Mouse (Mus musculus): Measurements from ENCODE around the gene Ttc23l. TPM values are rescaled to one million over a fixed set of nuclear protein-coding genes. Genes with fewer than 3 reads are reported as not detected.
A peak's percentile ranks its signal among the peaks of the same experiment; 100 is the strongest.
"Not testable (repeated sequence)": the region's sequence is repeated elsewhere in the genome, so short reads cannot be mapped to it uniquely, and the experiment has no call there.

The Ttc23l gene
- total RNA-seq (2021): not detected
- long read RNA-seq, experiment 1: 0 reads
- long read RNA-seq, experiment 2: 0 reads

DNA sequence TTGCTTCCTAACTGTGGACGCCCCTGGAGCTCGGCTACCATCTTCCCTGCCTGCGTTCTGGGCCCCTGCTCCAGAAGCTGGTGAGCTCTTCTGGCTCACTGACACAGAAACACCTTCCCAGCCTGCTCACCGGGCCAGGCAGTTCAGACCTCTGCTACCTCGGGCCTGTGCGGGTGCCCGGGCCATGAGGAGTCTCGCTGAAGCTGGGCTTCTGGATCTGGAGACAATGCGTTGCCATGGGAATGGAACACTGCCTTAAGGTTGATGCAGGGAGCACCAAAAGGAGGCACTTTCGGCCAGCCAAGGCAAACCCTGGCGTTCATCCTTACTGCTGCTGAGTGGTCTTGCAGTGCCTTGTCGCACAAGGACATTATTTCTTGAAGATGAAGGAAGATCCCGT, at the start of gene Ttc23l:
TSS of gene Ttc23l (minus strand) at position 204 of the 400 bp plus-strand sequence.
- intact Hi-C loops (cut with DNase I): no loop called here

GRCm38 (mm10) chr15:10599413-10599812, 40.9 kb upstream of the Ttc23l start:
- DNase-seq: no peak
- intact Hi-C loops (cut with DNase I): no loop called here

More for the DNA sequence above, at the start of gene Ttc23l:
- no peak for DNase-seq

DNA sequence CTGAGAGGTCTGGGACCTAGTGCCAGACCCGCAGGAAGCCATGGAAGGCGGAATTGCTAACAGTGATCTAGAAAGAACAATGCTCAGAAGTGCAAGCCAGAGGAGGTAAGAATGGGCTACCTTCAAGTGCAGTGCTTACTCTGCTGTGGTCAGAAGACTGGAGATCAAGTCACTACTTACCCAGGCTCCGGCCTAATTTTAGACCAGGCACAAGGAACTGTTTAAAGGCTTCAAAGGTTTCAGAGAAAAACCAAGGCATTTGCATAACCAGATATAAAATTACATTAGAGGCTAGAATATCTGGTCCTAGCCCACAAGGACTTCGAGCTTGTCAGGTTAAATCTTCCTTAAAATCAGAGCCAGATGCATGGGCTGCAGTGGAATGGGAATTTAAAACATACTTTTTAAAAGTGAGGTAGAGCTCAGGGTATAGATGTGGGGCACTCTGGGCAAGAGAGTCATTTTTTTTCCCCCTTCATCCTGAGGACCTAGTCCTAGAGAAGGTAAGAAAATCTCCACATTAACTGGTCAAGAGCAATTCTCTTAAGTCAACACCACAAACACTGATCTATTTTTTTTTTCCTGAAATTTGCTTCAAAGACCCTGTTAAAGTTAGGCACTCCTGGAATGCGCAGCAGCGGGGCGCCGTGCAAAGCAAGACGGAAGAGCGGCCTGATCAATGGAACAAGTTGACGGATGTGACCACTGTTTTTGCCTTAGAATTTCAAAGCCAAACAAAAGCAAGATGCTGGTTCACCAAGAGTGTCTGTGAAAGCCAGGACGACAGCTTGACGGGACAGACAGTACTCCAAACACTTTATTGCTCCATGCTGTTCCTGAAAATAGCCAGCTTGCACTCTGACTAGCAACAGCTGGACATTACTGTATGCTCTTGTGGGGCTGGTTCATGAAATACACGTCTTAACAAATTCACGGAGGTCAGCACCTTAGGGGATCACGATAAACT, 40.1 kb upstream of the Ttc23l start:
- DNase-seq: no peak
- intact Hi-C loops (cut with DNase I): no loop called here

DNA sequence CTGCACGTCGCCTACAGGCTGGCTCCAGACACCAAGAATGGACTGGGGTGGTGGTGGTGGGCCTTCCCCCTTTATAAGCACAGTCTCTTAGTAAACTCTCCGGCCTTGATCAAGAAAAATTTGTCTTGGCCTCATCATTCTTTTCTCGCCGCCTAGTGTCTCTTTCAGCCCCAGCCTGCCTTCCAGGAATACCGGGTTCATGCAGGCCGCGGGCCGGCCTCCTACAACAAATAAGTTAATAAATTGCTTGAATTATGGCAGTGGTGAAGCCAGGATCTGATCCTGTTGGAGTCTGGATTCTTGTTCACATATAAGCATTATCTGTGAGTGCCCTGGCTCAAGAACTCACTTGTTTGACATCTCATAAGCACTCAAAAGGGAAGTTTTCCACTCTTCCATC, 38.4 kb upstream of the Ttc23l start:
- intact Hi-C loops (cut with DNase I): no loop called here
- DNase-seq: no peak

DNA sequence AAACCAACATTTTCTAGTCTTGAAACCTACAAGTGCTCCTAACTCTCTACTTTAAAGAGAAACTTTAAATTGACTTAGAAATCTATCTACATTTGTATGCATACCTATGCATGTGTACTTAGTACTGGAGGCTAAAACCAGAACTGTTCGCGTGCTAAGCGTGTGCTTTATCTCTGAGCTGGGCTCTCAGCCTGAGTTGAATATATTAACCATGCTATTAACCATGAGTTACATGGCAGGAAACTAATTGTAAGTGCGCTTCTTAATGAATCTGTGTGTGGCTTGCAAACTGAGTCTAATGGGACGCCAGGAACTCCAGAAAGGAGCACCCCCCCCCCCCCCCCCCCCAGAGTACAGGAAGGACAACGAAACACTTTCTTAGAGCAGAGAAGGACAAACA, 36.9 kb upstream of the Ttc23l start:
- no peak for DNase-seq
- intact Hi-C loops (cut with DNase I): no loop called here

DNA sequence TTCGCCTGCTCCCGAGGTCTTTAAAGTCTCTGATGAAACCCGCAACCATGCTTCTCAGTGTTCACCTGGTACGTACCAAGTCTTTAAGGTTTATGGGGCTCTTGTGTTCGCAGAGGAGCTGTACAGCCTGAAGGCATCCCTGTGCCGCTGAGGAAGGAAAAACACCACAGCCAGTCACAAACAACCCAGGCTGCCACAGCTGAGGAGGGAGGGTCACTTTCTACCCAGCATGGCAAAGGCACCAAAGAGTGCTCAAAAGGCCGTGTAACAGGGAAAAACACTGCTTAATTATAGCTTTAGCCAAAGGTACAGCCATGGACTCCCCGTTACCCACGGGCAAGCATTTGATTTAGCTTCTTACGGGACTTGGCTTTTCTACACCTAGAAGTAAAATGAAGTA, 36.4 kb upstream of the Ttc23l start:
- intact Hi-C loops (cut with DNase I): no loop called here
- DNase-seq: no peak

DNA sequence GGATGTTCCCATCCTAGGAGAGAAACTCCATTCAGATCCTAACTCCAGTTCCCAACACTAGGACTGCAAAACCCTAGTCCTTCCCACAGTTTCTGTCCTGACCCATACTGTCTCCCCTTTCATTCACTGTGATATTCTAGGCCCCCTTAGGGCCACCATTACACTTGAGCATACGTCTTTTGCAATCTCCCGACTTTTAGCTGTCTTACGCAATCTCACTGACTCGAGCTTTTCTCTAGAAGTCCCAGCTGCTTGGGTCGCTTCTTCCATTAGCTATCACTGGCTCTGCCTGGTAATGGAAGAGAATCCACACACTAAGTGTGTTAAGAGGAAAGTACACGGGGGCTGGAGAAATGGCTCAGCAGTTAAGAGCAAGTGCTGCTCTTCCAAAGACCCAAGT, 34.6 kb upstream of the Ttc23l start:
- intact Hi-C loops (cut with DNase I): no loop called here
- no peak for DNase-seq

DNA sequence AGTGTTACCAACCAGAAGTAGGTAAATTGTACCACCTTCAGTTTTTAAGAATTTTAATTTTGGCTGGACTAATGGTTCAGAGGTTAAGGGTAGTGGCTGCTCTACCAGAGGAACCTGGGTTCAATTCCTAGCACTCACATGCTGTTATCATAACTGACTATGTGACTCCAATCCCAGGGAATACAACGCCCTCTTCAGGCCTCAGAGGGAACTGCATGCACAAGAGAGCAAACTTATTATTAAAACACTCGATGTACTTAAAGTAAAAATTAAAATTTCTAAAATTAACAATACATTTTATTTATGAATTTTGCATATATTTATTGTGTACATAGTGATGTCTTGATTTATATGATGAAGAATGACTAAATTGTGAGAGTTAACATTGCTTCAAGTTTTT, 28.1 kb upstream of the Ttc23l start:
- intact Hi-C loops (cut with DNase I): no loop called here
- no peak for DNase-seq

DNA sequence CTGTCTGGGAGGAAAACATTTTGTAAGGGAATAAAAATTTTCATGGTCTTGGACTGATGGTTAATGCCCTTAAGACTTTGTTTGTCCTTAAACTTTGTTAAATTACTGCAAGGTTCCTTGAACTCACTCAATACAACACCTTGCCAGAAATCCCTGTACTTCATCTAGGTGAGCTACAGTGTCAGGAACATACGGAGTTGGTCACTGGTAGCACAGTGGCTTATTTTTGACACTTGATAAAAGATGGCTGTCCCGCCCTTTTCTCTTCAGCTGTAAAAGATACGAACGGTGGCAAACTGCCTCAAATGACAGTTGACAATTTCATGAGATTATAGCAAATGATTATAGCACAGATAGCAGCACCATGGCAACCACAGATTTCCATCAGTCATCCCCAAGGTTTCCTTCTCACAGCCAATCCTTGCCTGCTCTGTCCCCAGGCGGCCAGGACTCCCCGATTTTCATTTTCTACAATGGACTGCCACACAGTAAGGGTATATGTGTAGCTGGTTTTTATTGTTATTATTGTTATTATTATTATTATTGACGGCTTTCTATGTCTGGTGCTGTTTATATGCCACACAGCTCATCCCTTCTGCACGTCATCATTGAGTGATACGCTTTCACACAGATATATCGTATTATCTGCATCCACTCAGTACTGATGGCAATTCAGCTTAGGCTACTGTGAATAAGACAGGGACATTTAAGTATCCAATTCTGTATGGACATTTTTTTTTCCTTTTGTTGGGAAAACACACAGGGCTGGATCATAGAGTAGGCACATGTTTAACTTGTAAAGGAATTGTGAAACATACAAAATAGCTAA, 26.1 kb upstream of the Ttc23l start:
- intact Hi-C loops (cut with DNase I): no loop called here
- DNase-seq: no peak

DNA sequence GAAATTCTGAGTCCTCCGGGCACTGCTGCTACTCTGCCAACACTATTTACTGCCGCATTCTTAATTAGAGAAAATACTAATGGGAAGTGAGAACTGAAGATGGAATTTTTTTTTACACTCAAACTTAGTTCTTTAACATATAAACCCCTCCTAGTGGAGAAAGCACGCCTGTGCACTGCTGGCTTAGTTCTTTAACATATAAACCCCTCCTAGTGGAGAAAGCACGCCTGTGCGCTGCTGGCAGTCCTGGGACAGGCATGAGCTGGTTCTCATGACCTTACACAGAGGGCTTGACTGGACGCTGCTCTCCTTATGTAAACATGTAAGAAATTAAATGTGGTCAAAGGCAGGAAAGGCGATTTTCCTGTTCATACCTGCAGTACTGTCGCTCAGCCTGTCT, 24.9 kb upstream of the Ttc23l start:
- intact Hi-C loops (cut with DNase I): no loop called here
- peak in 1 of 2 experiments; percentile 33 for DNase-seq

GRCm38 (mm10) chr15:10579159-10579558, 20.7 kb upstream of the Ttc23l start:
- DNase-seq: no peak
- intact Hi-C loops (cut with DNase I): no loop called here

DNA sequence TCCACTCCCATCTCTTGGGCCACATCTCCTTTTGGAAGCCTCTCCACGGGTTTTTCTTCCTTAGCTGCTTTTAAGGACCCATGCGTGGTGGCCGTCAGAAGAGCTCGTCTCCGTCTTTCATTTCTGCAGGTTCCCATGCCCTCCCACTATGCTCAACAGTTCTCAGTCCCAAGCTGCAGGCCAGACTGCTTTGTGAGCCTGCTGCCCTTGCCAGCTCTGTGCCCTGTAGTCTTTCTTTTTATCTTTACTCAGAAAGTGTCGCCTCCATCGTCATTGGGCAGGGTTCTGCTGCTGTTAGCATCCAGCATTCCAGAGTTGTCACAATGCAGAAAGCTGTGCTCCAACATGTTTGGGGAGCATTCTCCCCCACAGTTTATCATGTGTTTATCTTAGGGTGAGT, 8.0 kb upstream of the Ttc23l start:
- DNase-seq: no peak

DNA sequence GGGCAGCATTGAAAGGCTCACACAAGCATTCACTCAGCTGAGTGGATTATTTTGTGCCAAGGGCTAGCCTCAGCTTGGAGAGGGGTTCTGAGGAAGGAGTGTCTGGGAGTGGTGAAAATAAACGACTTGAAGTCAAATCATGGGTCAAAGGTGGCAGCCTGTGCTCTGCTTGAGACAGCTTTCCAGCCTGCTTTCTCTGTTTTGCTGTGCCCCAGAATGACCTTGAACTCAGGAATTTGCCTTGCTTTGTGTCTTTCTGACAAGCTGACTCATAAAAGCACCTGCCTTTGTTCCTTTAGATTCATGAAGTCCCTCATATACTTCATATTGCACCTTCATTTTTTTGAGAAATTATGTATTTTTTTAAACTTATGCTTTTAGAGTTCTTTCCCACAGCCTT, 5.7 kb upstream of the Ttc23l start:
- intact Hi-C loops (cut with DNase I): no loop called here
- DNase-seq: no peak

More for the DNA sequence above, 8.0 kb upstream of the Ttc23l start:
- intact Hi-C loops (cut with DNase I): no loop called here

GRCm38 (mm10) chr15:10562281-10562680, 3.8 kb upstream of the Ttc23l start:
- DNase-seq: no peak
- intact Hi-C loops (cut with DNase I): no loop called here

DNA sequence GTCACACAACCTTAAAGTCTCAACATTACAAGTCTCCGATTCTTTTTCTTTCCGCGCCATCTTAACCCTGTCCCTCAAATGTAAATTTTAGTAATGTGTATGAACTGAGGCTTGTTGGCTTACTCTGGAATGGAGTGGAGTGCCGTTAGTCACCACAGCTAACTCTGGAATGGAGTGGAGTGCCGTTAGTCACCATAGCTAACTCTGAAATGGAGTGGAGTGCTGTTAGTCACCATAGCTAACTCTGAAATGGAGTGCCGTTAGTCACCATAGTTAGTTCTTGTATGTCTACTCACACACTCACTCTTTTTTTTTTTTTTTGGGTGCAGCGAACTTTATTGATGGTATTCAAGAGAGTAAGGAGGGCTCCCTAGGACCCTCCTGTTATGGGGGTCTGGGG, 1.5 kb upstream of the Ttc23l start:
- intact Hi-C loops (cut with DNase I): no loop called here
- no peak for DNase-seq

DNA sequence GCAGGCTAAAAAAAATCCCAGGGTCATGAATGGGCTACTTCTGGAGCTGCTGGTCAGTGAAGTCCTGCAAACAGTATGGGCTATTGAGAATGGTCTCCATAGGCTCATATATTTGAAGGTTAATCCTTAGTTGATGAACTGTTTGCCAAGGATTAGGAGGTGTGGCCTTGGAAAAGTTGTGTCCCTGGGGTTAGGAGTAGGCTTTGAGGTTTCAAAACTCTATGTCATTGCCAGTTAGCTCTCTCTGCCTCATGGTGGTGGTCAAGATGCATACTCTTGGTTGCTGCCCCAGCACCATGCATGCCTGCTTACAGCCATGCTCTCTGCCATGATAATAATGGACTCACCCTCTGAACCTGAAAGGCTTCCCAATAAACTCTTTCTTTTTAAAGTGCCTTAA, 4.1 kb downstream of the Ttc23l start:
- intact Hi-C loops (cut with DNase I): no loop called here
- DNase-seq: no peak

DNA sequence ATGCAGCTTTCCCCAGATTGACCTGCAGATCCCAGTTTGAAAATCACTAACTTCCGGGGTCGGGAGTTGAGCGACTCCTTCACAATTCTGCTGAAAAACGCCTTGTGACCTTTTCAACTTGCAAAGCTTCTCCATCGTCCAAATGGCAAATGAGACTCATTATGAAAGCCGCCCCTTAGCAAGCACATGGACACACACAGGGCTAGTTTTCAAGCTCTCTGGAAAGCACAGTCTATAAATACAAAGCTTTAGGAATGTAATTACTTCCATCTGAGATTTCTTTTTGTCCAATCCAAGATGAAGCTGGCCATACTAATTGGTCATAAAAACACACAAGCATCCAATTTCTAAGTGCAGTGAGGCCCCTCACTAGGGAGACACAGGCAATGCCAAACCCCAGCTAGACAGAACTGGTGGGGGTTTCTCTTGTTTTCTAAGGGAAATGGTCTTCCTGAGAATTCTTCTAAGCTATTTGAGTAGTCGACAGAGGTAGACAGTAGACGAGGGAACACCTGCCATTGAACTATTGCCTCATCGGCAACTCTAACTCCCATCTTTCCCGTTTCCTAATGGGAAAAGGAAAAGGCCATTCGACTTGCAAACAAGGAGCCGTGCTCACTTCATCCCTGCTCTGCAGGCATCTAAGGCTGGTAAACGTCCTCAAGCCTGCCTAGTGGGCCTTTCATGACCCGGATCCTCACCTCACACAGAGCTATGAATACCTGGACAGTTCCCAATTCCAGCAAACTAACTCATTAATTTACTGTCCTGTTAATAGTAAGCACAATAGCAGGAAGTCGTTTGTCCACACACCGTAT, 18.0 kb downstream of the Ttc23l start:
- no peak for DNase-seq
- intact Hi-C loops (cut with DNase I): no loop called here

DNA sequence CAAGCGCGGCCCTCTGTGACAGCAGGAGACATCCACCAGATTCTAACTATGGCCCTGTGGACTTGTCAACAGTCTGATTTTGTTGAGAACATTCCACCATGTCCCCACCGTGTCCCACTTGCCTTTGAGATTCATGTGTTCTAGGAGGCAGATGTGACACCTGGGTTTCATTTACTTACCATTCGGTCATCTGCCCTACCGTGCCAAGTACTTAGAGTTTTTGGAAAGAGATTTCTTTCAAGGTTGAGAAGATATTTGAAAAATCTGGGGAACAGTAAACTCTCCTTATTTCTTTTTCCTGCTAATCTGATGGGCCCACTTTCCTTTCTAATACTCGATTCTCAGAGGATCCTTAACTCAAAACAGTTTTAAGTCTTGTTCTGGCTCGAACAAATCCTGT, 22.5 kb downstream of the Ttc23l start:
- intact Hi-C loops (cut with DNase I): no loop called here
- DNase-seq: no peak

DNA sequence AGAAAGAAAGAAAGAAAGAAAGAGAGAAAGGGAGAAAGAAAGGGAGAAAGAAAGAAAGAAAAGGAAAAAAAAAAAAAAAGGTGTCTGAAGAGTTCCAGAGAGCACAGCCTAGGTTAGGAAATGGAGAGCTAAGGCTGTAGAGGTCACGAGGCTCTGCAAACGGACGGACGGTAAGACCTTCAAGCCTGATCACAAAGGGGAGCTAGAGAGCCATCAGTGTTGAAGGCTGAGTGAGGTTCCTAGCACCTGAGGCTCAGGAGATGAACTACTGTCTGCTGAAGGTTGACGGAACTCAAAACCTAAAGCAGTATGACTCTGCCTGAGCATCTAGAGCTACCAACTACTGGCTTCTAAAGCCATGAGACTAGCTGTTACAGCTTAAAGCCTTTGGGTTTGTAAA, 23.9 kb downstream of the Ttc23l start:
- intact Hi-C loops (cut with DNase I): no loop called here
- no peak for DNase-seq

DNA sequence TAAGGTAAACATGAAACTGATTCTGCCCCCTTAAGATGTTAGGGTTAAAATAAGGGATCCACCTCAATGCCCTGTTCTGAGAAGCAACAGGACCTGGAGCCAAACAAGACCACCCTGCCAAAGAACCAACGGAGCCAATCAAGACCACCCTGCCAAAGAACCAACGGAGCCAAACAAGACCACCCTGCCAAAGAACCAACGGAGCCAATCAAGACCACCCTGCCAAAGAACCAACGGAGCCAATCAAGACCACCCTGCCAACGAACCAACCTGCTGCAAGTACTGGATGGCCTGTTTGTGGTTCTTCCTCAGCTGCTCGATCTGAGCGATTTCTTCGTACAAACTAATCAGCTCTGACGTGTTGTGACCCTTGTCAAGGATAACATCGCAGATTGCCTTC, 25.1 kb downstream of the Ttc23l start:
- DNase-seq; intact Hi-C loops (cut with DNase I): not testable (repeated sequence)

DNA sequence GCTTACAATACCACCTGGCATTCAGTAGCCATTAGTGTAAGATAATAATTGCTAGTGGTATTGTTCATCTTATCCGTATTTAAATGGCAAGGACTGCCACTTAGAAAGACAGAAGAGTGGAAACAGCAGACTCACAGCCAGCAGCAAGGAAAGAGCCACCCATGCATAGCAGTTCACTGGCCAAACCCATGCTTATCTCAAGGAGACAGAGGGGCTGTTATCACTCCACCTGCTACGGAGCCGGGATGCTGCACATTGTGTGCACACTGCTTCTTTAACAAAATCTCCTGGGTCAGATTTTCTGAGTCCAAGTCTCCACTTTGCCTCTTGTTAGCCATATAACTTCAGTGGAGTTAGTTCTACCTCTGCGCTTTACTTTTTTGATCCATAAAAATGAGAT, 27.1 kb downstream of the Ttc23l start:
- DNase-seq: no peak
- intact Hi-C loops (cut with DNase I): no loop called here

Measured in gastrocnemius, postnatal 36 days (tissue).